ENCODE assay signal across 8 mouse cellular contexts in genomic region chr2:84826488-84827282, GRCm38 (mm10). TPM values are rescaled to one million over a fixed set of nuclear protein-coding genes. Genes with fewer than 3 reads are reported as not detected.
DNase-seq lines count a peak whose midpoint lies in the region; ATAC-seq and TF ChIP-seq lines count a peak whose summit lies in the region.

Gene Timm10 (plus strand): TSS chr2:84826997.

- H3K36me3 ChIP-seq in forebrain, embryonic 15.5 days = peaks cover 10% of the 10 kb centered on the region; the same call in 1 of the 2 replicates

- H3K9me3 ChIP-seq in forebrain, embryonic 15.5 days = no peaks in the 10 kb centered on the region

- peak within 1 kb of the TSS; percentile 62 for H3K9ac ChIP-seq in forebrain, embryonic 15.5 days (replicated peaks)

- peak; percentile 41; the same call in 1 of the 2 replicates for TF ChIP-seq POLR2A in lung, adult 2 months (IDR thresholded peaks at IDR 0.05; ENCODE audit: borderline replicate concordance, extremely low read depth, low read depth, low read length)

- H3K4me3 ChIP-seq in forebrain, embryonic 15.5 days = peak within 1 kb of the TSS; percentile 53
- peak within 1 kb of the TSS; percentile 93 for H3K4me3 ChIP-seq in lung, adult 2 months (replicated peaks; ENCODE audit: extremely low read depth, low read depth, low read length)

- no peak for TF ChIP-seq CTCF in lung, adult 2 months (IDR thresholded peaks at IDR 0.05; ENCODE audit: insufficient read depth, low read length)

- WGBS in forebrain, embryonic 15.5 days = 0% methylated on average over 34 of the region's 34 CpGs
- under 1% methylated on average over 34 of the region's 34 CpGs for WGBS in lung, adult 2 months

- peak within 1 kb of the TSS; percentile 97 for H3K4me2 ChIP-seq in forebrain, embryonic 15.5 days (replicated peaks)

- peak; percentile 93 for ATAC-seq in forebrain, embryonic 15.5 days (replicated peaks)
- ATAC-seq in neutrophil, adult 5-6 weeks (ENCODE audit: extremely low read depth, insufficient number of reproducible peaks, low FRiP score, poor library complexity, severe bottlenecking) = peak; percentile 88

- no peaks in the 10 kb centered on the region for H3K27me3 ChIP-seq in forebrain, embryonic 15.5 days

- intact Hi-C loops in heart, postnatal 25 days (cut with DNase I) = no loop called here

- H3K4me1 ChIP-seq in forebrain, embryonic 15.5 days = peaks cover 12% of the 10 kb centered on the region
- H3K4me1 ChIP-seq in lung, adult 2 months (ENCODE audit: control insufficient read depth, insufficient read depth, low read length) = peaks cover 4% of the 10 kb centered on the region; the same call in 1 of the 2 replicates

- peak; percentile 98 for DNase-seq in ES-CJ7 (ENCODE audit: low read depth, low spot score)
- DNase-seq in cerebellum, adult 11-12 months = peak; percentile 89
- DNase-seq in heart, postnatal 25 days (ENCODE audit: low spot score) = peak; percentile 79
- DNase-seq in layer of hippocampus, adult 18-20 months (ENCODE audit: low spot score in 2 of 2) = peak; percentile 86 to 96
- peak; percentile 66 for DNase-seq in lung, adult 2 months
- DNase-seq in thymus, adult 18-20 months = peak; percentile 48 to 68

- H3K27ac ChIP-seq in forebrain, embryonic 15.5 days (replicated peaks) = peak within 1 kb of the TSS; percentile 54

RNA-seq across cellular contexts. Expression of gene Timm10, which starts in this region (rescaled TPM):
- polyA plus RNA-seq in forebrain, embryonic 15.5 days (2015; fragmentation: Nextera tagmentation; extraction: Ambion mirVana) = 61.4 and 66.5 TPM in 2 replicates
- 100 to 1,000 TPM in 1 of 2 experiments, 10 to 100 TPM in 1; 99.8 to 103 TPM for total RNA-seq in heart, postnatal 25 days (2021)
- 10 to 100 TPM; 52.0 to 57.7 TPM for total RNA-seq in layer of hippocampus, adult 18-20 months (2021)
- 20.2 and 25.1 TPM in 2 replicates for polyA plus RNA-seq in lung, adult 2 months (2012; rRNA removed)
- total RNA-seq in neutrophil, adult 5-6 weeks (2017) = 10.0 and 10.3 TPM in 2 replicates

Comparison
In these comparisons a context has a peak if more than half of its experiments do, and no peak if none do; other contexts are left out.
1. Peak in every context shown above with its lines: DNase-seq, ATAC-seq, H3K4me3 ChIP-seq and H3K27ac ChIP-seq.